Mouse (Mus musculus) heart, embryonic 11.5 days (tissue): ENCODE measurements around the gene Strn3. TPM values are rescaled to one million over a fixed set of nuclear protein-coding genes. Genes with fewer than 3 reads are reported as not detected.

Experiments used
- ATAC-seq: fragments of 200-750 bp; cut with Nextera tagmentation; replicated peaks from 2 replicates; pipeline ENCODE4 v1.8.0; 2017; ENCODE audit warnings: moderate library complexity; ENCODE audit not compliant: insufficient number of reproducible peaks, low FRiP score, low TSS enrichment
- H3K27ac ChIP-seq: fragments of 300-500 bp; sonication (generic); 2 replicates; pipeline ENCODE4 v1.5.1; 2014; ENCODE audit warnings: mild to moderate bottlenecking, low read depth, low read length
- H3K27me3 ChIP-seq: fragments of 300-500 bp; sonication (generic); 2 replicates; pipeline ENCODE4 v1.6.1; 2014; ENCODE audit warnings: mild to moderate bottlenecking, low read length, mixed read lengths; ENCODE audit not compliant: control insufficient read depth, insufficient read depth
- H3K36me3 ChIP-seq: fragments of 300-500 bp; sonication (generic); 2 replicates; pipeline ENCODE4 v1.6.1; 2014; ENCODE audit warnings: mild to moderate bottlenecking, low read length, moderate library complexity, mixed read lengths; ENCODE audit not compliant: control insufficient read depth, insufficient read depth
- H3K4me1 ChIP-seq: fragments of 300-500 bp; sonication (generic); 2 replicates; pipeline ENCODE4 v1.6.1; 2014; ENCODE audit warnings: low read length; ENCODE audit not compliant: control insufficient read depth, insufficient read depth
- H3K4me2 ChIP-seq: fragments of 300-500 bp; sonication (generic); 2 replicates; pipeline ENCODE4 v1.6.1; 2014; ENCODE audit warnings: mild to moderate bottlenecking, moderate library complexity
- H3K4me3 ChIP-seq: fragments of 300-500 bp; sonication (generic); 2 replicates; pipeline ENCODE4 v1.5.1; 2014; ENCODE audit warnings: low read depth, low read length
- H3K9ac ChIP-seq: fragments of 300-500 bp; sonication (generic); 2 replicates; pipeline ENCODE4 v1.6.1; 2014; ENCODE audit warnings: mild to moderate bottlenecking, low read depth, low read length, moderate library complexity
- H3K9me3 ChIP-seq: fragments of 300-500 bp; sonication (generic); replicated peaks from 2 replicates; pipeline ENCODE4 v1.6.1; 2016; ENCODE audit warnings: low read length; ENCODE audit not compliant: control insufficient read depth
- WGBS: fragments of 180-500 bp; shearing (Covaris S2); extraction: QIAGEN DNeasy Blood & Tissue Kit; methylation state at CpG from one replicate; pipeline ENCODE4 v1.1.7; 2014; ENCODE audit not compliant: insufficient replicate concordance; 5-methylcytosine and 5-hydroxymethylcytosine counted together
- polyA plus RNA-seq: library from polyadenylated mRNA; unstranded; fragments of >200 nt; fragmentation: Nextera tagmentation; extraction: Ambion mirVana; gene quantifications from 2 replicates; pipeline ENCODE4 v1.2.1, GENCODE M21; 2014

Strn3 gene
- 45.8 and 46.1 TPM in 2 replicates for polyA plus RNA-seq

DNA sequence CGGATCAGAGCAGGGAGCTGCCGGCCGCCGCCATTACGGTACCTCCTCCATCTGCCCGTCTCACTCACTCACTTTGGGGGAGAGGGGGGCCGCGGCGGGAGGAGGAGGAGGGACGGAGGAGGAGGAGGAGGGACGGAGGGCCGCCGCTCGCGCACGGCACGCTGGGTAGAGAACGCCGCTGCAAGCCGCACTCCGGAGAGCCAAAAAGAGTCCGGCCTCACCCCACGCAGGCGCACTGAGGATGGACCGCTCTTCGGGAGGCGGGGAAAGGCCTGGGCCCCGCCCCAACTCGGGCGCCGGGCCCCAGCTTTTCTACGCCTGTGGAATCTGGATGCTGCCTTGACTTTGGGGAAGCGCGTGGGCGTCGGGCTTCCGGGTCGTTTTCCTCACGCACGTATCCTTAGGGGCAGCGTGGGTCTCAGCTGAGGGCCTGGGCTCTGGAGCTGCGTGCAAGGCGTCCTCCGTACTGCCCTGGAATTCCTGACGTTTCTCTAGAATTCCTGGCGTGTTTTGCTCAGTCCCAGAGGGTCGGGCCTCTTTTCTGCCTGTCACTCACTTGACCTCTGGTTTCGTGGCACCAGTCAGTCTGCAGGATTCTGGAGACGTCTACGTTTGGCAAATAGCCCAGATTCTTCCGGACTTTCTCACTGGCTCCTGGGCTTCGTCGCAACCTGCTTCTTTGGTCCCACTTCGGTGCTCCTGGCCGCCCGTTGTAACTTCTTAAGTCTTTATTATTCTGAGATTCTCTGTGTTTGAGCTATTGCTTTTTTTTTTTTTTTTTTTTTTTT lies at the start of gene Strn3:
TSS of gene Strn3 (minus strand) at position 53 of the 788 bp plus-strand sequence.
- ATAC-seq, result peak; percentile 95
- peak within 1 kb of the TSS; percentile 100 for H3K27ac ChIP-seq
- no peaks in the 10 kb centered on the region for H3K36me3 ChIP-seq
- H3K9ac ChIP-seq, result peak within 1 kb of the TSS; percentile 100
- WGBS, result under 1% methylated on average over 52 of the region's 56 CpGs
- H3K4me1 ChIP-seq, result peaks cover 17% of the 10 kb centered on the region
- H3K9me3 ChIP-seq, result no peaks in the 10 kb centered on the region
- H3K4me3 ChIP-seq, result peak within 1 kb of the TSS; percentile 99
- H3K27me3 ChIP-seq, result no peaks in the 10 kb centered on the region
- H3K4me2 ChIP-seq, result peak within 1 kb of the TSS; percentile 62

DNA sequence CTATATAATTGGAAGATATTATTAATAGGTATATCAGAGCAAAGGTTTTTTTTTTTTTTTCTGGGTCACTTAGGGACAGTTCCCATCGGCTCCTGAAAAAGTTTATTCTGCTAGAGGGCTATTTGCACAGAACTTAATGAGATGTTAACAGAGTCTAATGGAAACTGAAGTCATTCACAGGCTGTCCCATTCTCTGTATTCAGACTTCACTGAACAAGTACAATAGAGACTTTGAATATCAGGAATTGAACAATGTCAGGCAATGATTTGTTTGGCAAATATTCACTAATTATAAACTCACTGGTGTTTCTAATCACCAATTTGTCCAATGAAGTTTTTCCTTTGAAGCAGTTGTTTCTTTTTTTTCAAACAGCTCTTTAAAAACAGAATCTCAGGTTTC lies 45.1 kb upstream of the Strn3 start:
- no peak overlapping the region for H3K9ac ChIP-seq
- H3K4me1 ChIP-seq, result peaks cover 16% of the 10 kb centered on the region
- no peaks in the 10 kb centered on the region; the same call in 1 of the 2 replicates for H3K36me3 ChIP-seq
- H3K9me3 ChIP-seq, result no peaks in the 10 kb centered on the region
- H3K27ac ChIP-seq, result no peak overlapping the region
- ATAC-seq, result no peak
- WGBS, result 84% methylated on average over 1 of the region's 1 CpGs
- H3K27me3 ChIP-seq, result no peaks in the 10 kb centered on the region
- no peak overlapping the region for H3K4me3 ChIP-seq
- H3K4me2 ChIP-seq, result no peak overlapping the region

DNA sequence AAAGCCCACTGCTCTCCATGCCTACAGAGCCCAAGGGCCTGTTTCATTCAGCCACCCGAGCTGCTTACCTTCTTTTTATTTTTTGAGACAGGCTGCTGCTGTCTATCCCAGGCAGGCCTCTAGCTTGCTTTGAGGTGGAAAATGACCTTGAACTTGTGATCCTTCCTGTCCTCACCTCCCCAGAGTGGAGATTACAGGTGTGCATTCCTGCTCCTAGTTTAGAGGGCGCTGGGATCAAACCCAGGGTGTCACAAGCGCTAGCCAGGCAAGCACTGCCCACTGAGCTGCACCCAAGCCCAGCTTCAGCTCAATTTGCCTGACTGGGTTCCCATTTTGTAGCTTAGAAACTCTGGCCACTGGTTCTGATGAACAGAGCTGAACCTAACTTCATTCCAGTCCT lies 44.7 kb upstream of the Strn3 start:
- Histone ChIP-seq H3K4me2 (no peak overlapping the region), H3K9ac (no peak overlapping the region), H3K36me3 (no peaks in the 10 kb centered on the region), H3K9me3 (no peaks in the 10 kb centered on the region), H3K4me3 (no peak overlapping the region), H3K27ac (peak overlapping the region; percentile 70), H3K4me1 (peaks cover 16% of the 10 kb centered on the region), H3K27me3 (no peaks in the 10 kb centered on the region)
- no peak for ATAC-seq
- WGBS, result 52% methylated on average over 3 of the region's 3 CpGs

DNA sequence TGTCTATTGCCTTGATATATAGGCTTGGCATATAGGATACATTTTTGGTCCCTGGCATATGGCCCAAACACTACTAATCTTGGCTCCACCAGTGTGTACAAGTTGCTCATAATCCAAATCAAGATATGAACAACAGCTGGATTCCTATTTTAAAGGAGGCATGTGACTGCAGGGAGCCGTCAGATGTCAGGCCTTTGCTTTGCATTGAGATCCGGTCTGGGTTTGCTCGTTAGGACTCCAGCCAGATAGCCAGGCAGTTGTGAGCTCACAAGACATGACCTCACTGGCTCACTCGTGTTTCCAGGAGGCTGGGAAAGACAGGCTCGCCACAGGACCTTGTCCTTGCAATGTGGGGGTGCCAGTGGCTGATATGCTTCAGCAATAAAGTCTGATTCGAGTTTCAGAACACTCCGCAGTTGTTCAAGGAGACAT lies 44.2 kb upstream of the Strn3 start:
- peak overlapping the region; percentile 70 for H3K27ac ChIP-seq
- H3K9me3 ChIP-seq, result no peaks in the 10 kb centered on the region
- no peaks in the 10 kb centered on the region for H3K36me3 ChIP-seq
- H3K27me3 ChIP-seq, result no peaks in the 10 kb centered on the region
- ATAC-seq, result no peak
- peaks cover 16% of the 10 kb centered on the region for H3K4me1 ChIP-seq
- WGBS, result 42% methylated on average over 7 of the region's 7 CpGs
- H3K9ac ChIP-seq, result no peak overlapping the region
- H3K4me2 ChIP-seq, result no peak overlapping the region
- H3K4me3 ChIP-seq, result no peak overlapping the region

DNA sequence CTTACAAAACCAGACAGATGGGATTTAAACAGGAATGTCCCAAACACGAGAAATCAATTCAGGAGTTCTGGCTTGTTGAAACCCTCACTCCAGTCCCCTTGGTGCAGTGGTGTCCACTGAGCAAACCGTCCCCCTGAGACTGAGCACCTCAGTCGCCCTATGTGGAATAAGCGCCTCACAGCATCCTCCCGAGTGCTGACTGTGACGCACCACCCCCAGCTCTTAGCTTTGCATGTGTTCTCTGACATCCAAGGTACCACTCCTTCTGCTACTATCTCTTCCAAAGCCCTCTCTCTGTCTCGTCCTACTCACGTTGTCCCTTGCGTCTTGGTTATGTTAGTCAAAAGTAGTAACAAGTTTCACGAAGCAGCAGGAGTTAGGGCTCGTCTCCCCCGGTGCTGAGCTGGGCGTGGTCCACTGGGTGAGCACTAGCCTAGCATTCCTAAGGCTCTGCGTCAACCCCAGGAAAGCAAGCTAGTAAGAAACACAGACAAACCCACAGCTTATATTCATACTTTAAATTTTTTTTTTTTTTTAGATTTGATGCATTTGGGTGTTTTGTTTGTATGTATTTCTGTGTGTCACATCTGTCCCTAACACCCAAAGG lies 43.0 kb upstream of the Strn3 start:
- Histone ChIP-seq H3K27ac (no peak overlapping the region), H3K9me3 (no peaks in the 10 kb centered on the region), H3K36me3 (no peaks in the 10 kb centered on the region), H3K9ac (no peak overlapping the region), H3K4me2 (no peak overlapping the region), H3K27me3 (no peaks in the 10 kb centered on the region), H3K4me3 (no peak overlapping the region), H3K4me1 (peaks cover 16% of the 10 kb centered on the region)
- ATAC-seq, result no peak
- WGBS, result 64% methylated on average over 14 of the region's 14 CpGs

DNA sequence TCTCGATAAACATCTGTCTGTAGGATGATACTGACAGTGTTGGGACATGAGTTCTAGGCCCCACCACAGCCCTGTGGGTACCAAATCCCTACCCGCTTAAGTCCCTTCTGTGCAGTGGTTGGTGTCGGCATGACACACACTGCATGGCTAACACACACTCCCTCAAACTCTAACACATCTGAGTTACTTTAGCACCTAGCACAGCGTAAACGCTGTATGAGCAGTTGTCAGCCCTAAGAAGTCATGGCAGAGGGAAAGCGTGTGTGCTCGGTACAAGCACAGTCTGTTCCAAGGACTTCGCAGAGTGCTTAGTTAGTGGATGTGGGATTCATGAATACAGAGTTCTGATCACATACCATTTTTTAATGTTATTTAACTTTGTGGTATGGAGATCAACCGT lies 38.1 kb upstream of the Strn3 start:
- WGBS, result 94% methylated on average over 9 of the region's 9 CpGs
- Histone ChIP-seq H3K9ac (no peak overlapping the region), H3K27me3 (no peaks in the 10 kb centered on the region), H3K36me3 (no peaks in the 10 kb centered on the region), H3K4me3 (no peak overlapping the region), H3K27ac (no peak overlapping the region), H3K4me1 (peaks cover 6% of the 10 kb centered on the region; the same call in 1 of the 2 replicates), H3K9me3 (no peaks in the 10 kb centered on the region), H3K4me2 (no peak overlapping the region)
- ATAC-seq, result no peak

DNA sequence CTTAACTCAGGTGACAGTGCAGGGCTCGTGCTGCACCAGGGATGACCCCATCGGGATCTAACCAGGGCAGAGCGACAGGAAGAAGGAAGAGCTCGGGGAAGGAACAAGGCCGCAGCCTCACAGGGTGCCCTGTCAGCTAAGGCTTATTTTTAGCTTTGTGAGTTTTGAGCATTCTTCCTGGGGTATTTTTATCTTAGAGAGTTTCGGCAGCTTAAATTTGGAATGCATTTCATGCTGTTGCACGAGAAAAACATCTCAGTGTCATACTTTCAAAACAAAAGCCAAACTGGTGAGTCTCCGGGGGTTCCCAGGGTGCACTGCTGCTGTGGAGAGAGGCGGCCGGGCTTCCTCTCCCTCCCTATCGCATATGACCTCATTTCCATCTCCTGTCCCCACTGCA lies 37.4 kb upstream of the Strn3 start:
- Histone ChIP-seq H3K4me3 (no peak overlapping the region), H3K9me3 (no peaks in the 10 kb centered on the region), H3K36me3 (peaks cover under 1% of the 10 kb centered on the region; the same call in 1 of the 2 replicates), H3K27me3 (no peaks in the 10 kb centered on the region), H3K27ac (peak overlapping the region; percentile 30; the same call in 1 of the 2 replicates), H3K9ac (no peak overlapping the region), H3K4me2 (no peak overlapping the region), H3K4me1 (peaks cover 6% of the 10 kb centered on the region; the same call in 1 of the 2 replicates)
- no peak for ATAC-seq
- 43% methylated on average over 11 of the region's 11 CpGs for WGBS

DNA sequence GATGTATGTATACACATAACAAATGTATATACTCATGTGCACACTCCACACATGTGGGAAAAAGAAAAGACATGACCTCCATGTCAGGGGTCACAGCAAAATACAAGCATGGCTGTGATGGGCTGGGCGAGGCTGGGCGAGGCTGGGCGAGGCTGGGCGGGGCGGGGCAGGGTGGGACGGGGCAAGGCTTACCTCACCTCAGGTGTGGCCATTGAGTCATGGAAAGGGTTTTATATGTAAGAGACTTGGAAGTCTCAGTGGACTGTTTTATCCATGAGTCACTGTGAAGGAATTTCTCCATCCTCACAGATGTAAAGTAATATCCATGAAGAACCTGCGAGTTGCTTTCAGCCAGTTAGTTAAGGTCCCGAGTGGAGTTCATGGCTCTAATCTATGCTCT lies 30.1 kb upstream of the Strn3 start:
- Histone ChIP-seq H3K4me1 (no peaks in the 10 kb centered on the region), H3K9ac (no peak overlapping the region), H3K4me2 (no peak overlapping the region), H3K9me3 (no peaks in the 10 kb centered on the region), H3K4me3 (no peak overlapping the region), H3K27me3 (no peaks in the 10 kb centered on the region), H3K36me3 (peaks cover 8% of the 10 kb centered on the region; the same call in 1 of the 2 replicates), H3K27ac (no peak overlapping the region)
- WGBS, result 86% methylated on average over 8 of the region's 8 CpGs
- ATAC-seq, result no peak
